ENCODE assay signal across 30 mouse cellular contexts in the genomic region with DNA sequence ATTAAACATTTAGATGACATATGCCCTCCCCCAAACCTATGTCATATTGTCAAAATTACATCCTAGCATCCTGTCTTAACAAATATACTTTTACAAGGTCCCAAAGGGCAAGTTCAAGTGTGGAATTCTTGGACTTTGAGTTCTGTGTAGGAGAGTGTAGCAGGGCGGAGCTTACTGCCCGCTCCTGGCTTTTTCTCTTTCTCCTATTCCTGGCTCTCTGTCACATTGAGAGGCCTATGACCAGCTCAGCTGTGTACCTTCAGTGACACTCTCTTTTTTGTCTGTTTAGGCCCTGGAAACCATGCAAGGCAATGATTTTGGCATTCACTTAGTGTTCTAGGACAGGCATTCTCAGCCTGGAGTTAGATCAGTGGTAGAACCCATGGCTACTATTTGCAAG. TPM values are rescaled to one million over a fixed set of nuclear protein-coding genes. Genes with fewer than 3 reads are reported as not detected.
DNase-seq lines count a peak whose midpoint lies in the region; ATAC-seq and TF ChIP-seq lines count a peak whose summit lies in the region.
"Had no signal": no experiment of that assay in that cellular context is flagged by ENCODE, and none has a peak within 500 bp of the region (broad histone marks: within the 10 kb centered on the region; RNA-seq: fewer than 3 reads in every experiment).

No protein-coding gene starts in this region.

- no peaks in the 10 kb centered on the region for H3K36me3 ChIP-seq in kidney, embryonic 14.5 days (ENCODE audit: control insufficient read depth, insufficient read depth, low read length)
- H3K36me3 ChIP-seq in liver, adult 2 months (ENCODE audit: control insufficient read depth, insufficient read depth, low read length), result no peaks in the 10 kb centered on the region
- no peaks in the 10 kb centered on the region for H3K36me3 ChIP-seq in liver, embryonic 12.5 days
- no peaks in the 10 kb centered on the region for H3K36me3 ChIP-seq in intestine, embryonic 15.5 days
- no peaks in the 10 kb centered on the region for H3K36me3 ChIP-seq in forebrain, postnatal 0 days (ENCODE audit: insufficient read depth)
- H3K36me3 ChIP-seq: embryonic facial prominence, embryonic 12.5 days; heart, embryonic 12.5 days; hindbrain, embryonic 13.5 days; limb, embryonic 10.5 days; limb, embryonic 15.5 days; neural tube, embryonic 15.5 days had no signal

- no peak for TF ChIP-seq POLR2A in liver, adult 2 months (IDR thresholded peaks at IDR 0.05; ENCODE audit: extremely low read depth, insufficient read depth, low read length)

- WGBS in kidney, embryonic 14.5 days, result 89% methylated on average over 2 of the region's 2 CpGs
- 19% methylated on average over 2 of the region's 2 CpGs for whole genome bisulfite sequencing in liver, adult 2 months
- WGBS in liver, embryonic 12.5 days (ENCODE audit: insufficient replicate concordance), result 96% methylated on average over 2 of the region's 2 CpGs
- WGBS in intestine, embryonic 15.5 days, result 78% methylated on average over 2 of the region's 2 CpGs
- 91% methylated on average over 2 of the region's 2 CpGs for WGBS in forebrain, postnatal 0 days

- no peak overlapping the region for H3K27ac ChIP-seq in kidney, embryonic 14.5 days (ENCODE audit: low read depth, low read length)
- H3K27ac ChIP-seq in liver, adult 2 months (replicated peaks; ENCODE audit: insufficient read depth, low read depth, low read length), result peak overlapping the region; percentile 93
- H3K27ac ChIP-seq in liver, embryonic 12.5 days, result no peak overlapping the region
- peak overlapping the region; percentile 51; the same call in 1 of the 2 replicates for H3K27ac ChIP-seq in intestine, embryonic 15.5 days
- no peak overlapping the region for H3K27ac ChIP-seq in forebrain, postnatal 0 days (ENCODE audit: low read depth, low read length)
- H3K27ac ChIP-seq: embryonic facial prominence, embryonic 12.5 days; hindbrain, embryonic 13.5 days; limb, embryonic 10.5 days; limb, embryonic 15.5 days; neural tube, embryonic 15.5 days; stomach, postnatal 0 days had no signal

- no peaks in the 10 kb centered on the region for H3K9me3 ChIP-seq in kidney, embryonic 14.5 days (ENCODE audit: control insufficient read depth, low read length)
- no peaks in the 10 kb centered on the region for H3K9me3 ChIP-seq in liver, embryonic 12.5 days (replicated peaks)
- no peaks in the 10 kb centered on the region for H3K9me3 ChIP-seq in intestine, embryonic 15.5 days
- no peaks in the 10 kb centered on the region for H3K9me3 ChIP-seq in forebrain, postnatal 0 days (ENCODE audit: low read length)
- H3K9me3 ChIP-seq: embryonic facial prominence, embryonic 12.5 days; heart, embryonic 12.5 days; hindbrain, embryonic 13.5 days; limb, embryonic 10.5 days; limb, embryonic 15.5 days; neural tube, embryonic 15.5 days had no signal

- no peaks in the 10 kb centered on the region for H3K27me3 ChIP-seq in kidney, embryonic 14.5 days (ENCODE audit: control insufficient read depth, insufficient read depth, low read length)
- H3K27me3 ChIP-seq in liver, adult 2 months (ENCODE audit: control insufficient read depth, insufficient read depth, low read length), result no peaks in the 10 kb centered on the region
- H3K27me3 ChIP-seq in liver, embryonic 12.5 days (replicated peaks), result no peaks in the 10 kb centered on the region
- H3K27me3 ChIP-seq in intestine, embryonic 15.5 days (replicated peaks), result no peaks in the 10 kb centered on the region
- no peaks in the 10 kb centered on the region for H3K27me3 ChIP-seq in forebrain, postnatal 0 days (ENCODE audit: insufficient read depth, low read length)
- H3K27me3 ChIP-seq: embryonic facial prominence, embryonic 12.5 days; heart, embryonic 12.5 days; hindbrain, embryonic 13.5 days; limb, embryonic 15.5 days; neural tube, embryonic 15.5 days; Patski had no signal

- DNase-seq in kidney, adult 18-20 months, result peak; percentile 44
- peak; percentile 91 for DNase-seq in liver, adult 2 months (ENCODE audit: extremely low read depth, low read depth, low spot score)
- DNase-seq in kidney, postnatal 36 days, result peak; percentile 41 to 47
- no peak for DNase-seq in ovary, postnatal 36 days (ENCODE audit: low spot score)
- no peak for DNase-seq in forebrain, postnatal 0 days
- DNase-seq: adrenal gland, postnatal 10 days; cerebellum, adult 9-10 months; cerebellum, postnatal 36 days; embryo, embryonic 11 days; gastrocnemius, postnatal 25 days; heart, adult 18-20 months; heart, postnatal 4 days; layer of hippocampus, adult 9-11 months; lung, embryonic 14.5 days; midbrain, embryonic 14.5 days; right cerebral cortex, postnatal 25 days; thymus, adult 18-20 months; thymus, postnatal 25 days had no signal

- H3K9ac ChIP-seq in kidney, embryonic 14.5 days (ENCODE audit: low read depth, low read length), result no peak overlapping the region
- no peak overlapping the region for H3K9ac ChIP-seq in liver, adult 2 months (ENCODE audit: low read depth, low read length)
- no peak overlapping the region for H3K9ac ChIP-seq in liver, embryonic 12.5 days
- H3K9ac ChIP-seq in intestine, embryonic 15.5 days, result no peak overlapping the region
- H3K9ac ChIP-seq in forebrain, postnatal 0 days, result no peak overlapping the region
- H3K9ac ChIP-seq: embryonic facial prominence, embryonic 12.5 days; heart, embryonic 12.5 days; hindbrain, embryonic 13.5 days; limb, embryonic 15.5 days; lung, embryonic 14.5 days; neural tube, embryonic 15.5 days had no signal

- TF ChIP-seq CTCF in liver, adult 2 months (IDR thresholded peaks at IDR 0.05; ENCODE audit: low read depth, low read length), result no peak
- no peak for TF ChIP-seq CTCF in forebrain, postnatal 0 days (IDR thresholded peaks at IDR 0.05; ENCODE audit: low read depth)

- no peaks in the 10 kb centered on the region; the same call in 1 of the 2 replicates for H3K79me2 ChIP-seq in liver, adult 2 months (ENCODE audit: control insufficient read depth, insufficient read depth, low read length)

- no peak for ATAC-seq in kidney, embryonic 14.5 days (ENCODE audit: low FRiP score, low TSS enrichment)
- ATAC-seq in liver, embryonic 12.5 days, result no peak
- peak; percentile 49 for ATAC-seq in intestine, embryonic 15.5 days
- no peak for ATAC-seq in forebrain, postnatal 0 days
- ATAC-seq: forebrain, embryonic 14.5 days; Patski had no signal

- no peak overlapping the region for H3K4me3 ChIP-seq in kidney, embryonic 14.5 days (ENCODE audit: low read length)
- no peak overlapping the region for H3K4me3 ChIP-seq in liver, adult 2 months (ENCODE audit: insufficient read depth, low read depth, low read length)
- H3K4me3 ChIP-seq in liver, embryonic 12.5 days, result no peak overlapping the region
- H3K4me3 ChIP-seq in intestine, embryonic 15.5 days (replicated peaks), result no peak overlapping the region
- no peak overlapping the region for H3K4me3 ChIP-seq in forebrain, postnatal 0 days (ENCODE audit: low read depth, low read length)
- H3K4me3 ChIP-seq: embryonic facial prominence, embryonic 12.5 days; heart, embryonic 12.5 days; hindbrain, embryonic 13.5 days; limb, embryonic 10.5 days; limb, embryonic 15.5 days; neural tube, embryonic 15.5 days had no signal

- no peaks in the 10 kb centered on the region for H3K4me1 ChIP-seq in kidney, embryonic 14.5 days (ENCODE audit: control insufficient read depth, insufficient read depth, low read length)
- H3K4me1 ChIP-seq in liver, adult 2 months (ENCODE audit: control insufficient read depth, insufficient read depth, low read length), result peaks cover 14% of the 10 kb centered on the region
- H3K4me1 ChIP-seq in liver, embryonic 12.5 days, result peaks cover 72% of the 10 kb centered on the region
- peaks cover 14% of the 10 kb centered on the region; the same call in 1 of the 2 replicates for H3K4me1 ChIP-seq in intestine, embryonic 15.5 days (replicated peaks)
- no peaks in the 10 kb centered on the region for H3K4me1 ChIP-seq in forebrain, postnatal 0 days (ENCODE audit: insufficient read depth)

- no peak overlapping the region for H3K4me2 ChIP-seq in kidney, embryonic 14.5 days (replicated peaks; ENCODE audit: low read depth, low read length)
- no peak overlapping the region for H3K4me2 ChIP-seq in liver, embryonic 12.5 days
- H3K4me2 ChIP-seq in intestine, embryonic 15.5 days (replicated peaks), result no peak overlapping the region
- H3K4me2 ChIP-seq in forebrain, postnatal 0 days (ENCODE audit: low read depth), result no peak overlapping the region
- H3K4me2 ChIP-seq: embryonic facial prominence, embryonic 12.5 days; heart, embryonic 12.5 days; hindbrain, embryonic 13.5 days; limb, embryonic 15.5 days; lung, embryonic 14.5 days; neural tube, embryonic 15.5 days had no signal

RNA-seq across cellular contexts. Expression of a gene that starts 4.1 kb away (rescaled TPM):
- 1,220 and 1,387 TPM in 2 replicates for polyA plus RNA-seq in kidney, embryonic 14.5 days (2014; fragmentation: Nextera tagmentation; extraction: Ambion mirVana)
- 1,217 and 1,360 TPM in 2 replicates for total RNA-seq in liver, adult 2 months (2014; rRNA removed)
- polyA plus RNA-seq in liver, adult 2 months (2012; rRNA removed), result 1,719 and 1,927 TPM in 2 replicates
- 1,290 and 1,294 TPM in 2 replicates for polyA plus RNA-seq in liver, embryonic 12.5 days (2016; fragmentation: Nextera tagmentation; extraction: Ambion mirVana)
- polyA plus RNA-seq in intestine, embryonic 15.5 days (2015; fragmentation: Nextera tagmentation; extraction: Ambion mirVana), result 1,265 and 1,398 TPM in 2 replicates
- 184 and 223 TPM in 2 replicates for total RNA-seq in forebrain, postnatal 0 days (2014; rRNA removed)
- polyA plus RNA-seq in forebrain, postnatal 0 days (2015; fragmentation: Nextera tagmentation; extraction: Ambion mirVana), result 1,167 and 1,378 TPM in 2 replicates

Comparison
In these comparisons a context has a peak if more than half of its experiments do, and no peak if none do; other contexts are left out.
1. H3K27ac ChIP-seq: peak in liver, adult 2 months (single experiment) and intestine, embryonic 15.5 days (single experiment); none in kidney, embryonic 14.5 days (single experiment), liver, embryonic 12.5 days (single experiment) and forebrain, postnatal 0 days (single experiment).
2. DNase-seq: peak in kidney, adult 18-20 months (single experiment), liver, adult 2 months (single experiment) and kidney, postnatal 36 days (2 of 2); none in ovary, postnatal 36 days (single experiment) and forebrain, postnatal 0 days (single experiment).